Mouse (Mus musculus) hindbrain, embryonic 13.5 days (tissue): ENCODE results near the gene Zmat5. TPM values are rescaled to one million over a fixed set of nuclear protein-coding genes. Genes with fewer than 3 reads are reported as not detected.

Experiments used
- ATAC-seq: fragments of 200-750 bp; cut with Nextera tagmentation; 2 replicates; pipeline ENCODE4 v1.8.0; 2017; ENCODE audit warnings: moderate TSS enrichment; ENCODE audit not compliant: low FRiP score
- H3K27ac ChIP-seq: fragments of 300-500 bp; sonication (generic); 2 replicates; pipeline ENCODE4 v1.5.1; 2015; ENCODE audit warnings: inconsistent platforms, mild to moderate bottlenecking, moderate library complexity
- H3K27me3 ChIP-seq: fragments of 300-500 bp; sonication (generic); 2 replicates; pipeline ENCODE4 v1.6.1; 2015; ENCODE audit warnings: mild to moderate bottlenecking, inconsistent platforms
- H3K36me3 ChIP-seq: fragments of 300-500 bp; sonication (generic); 2 replicates; pipeline ENCODE4 v1.6.1; 2015; ENCODE audit warnings: mild to moderate bottlenecking, inconsistent platforms
- H3K4me1 ChIP-seq: fragments of 300-500 bp; sonication (generic); replicated peaks from 2 replicates; pipeline ENCODE4 v1.6.1; 2015; ENCODE audit warnings: inconsistent platforms
- H3K4me2 ChIP-seq: fragments of 300-500 bp; sonication (generic); 2 replicates; pipeline ENCODE4 v1.6.1; 2015; ENCODE audit warnings: inconsistent platforms, mild to moderate bottlenecking, moderate library complexity
- H3K4me3 ChIP-seq: fragments of 300-500 bp; sonication (generic); 2 replicates; pipeline ENCODE4 v1.5.1; 2015; ENCODE audit warnings: mild to moderate bottlenecking, inconsistent platforms
- H3K9ac ChIP-seq: fragments of 300-500 bp; sonication (generic); 2 replicates; pipeline ENCODE4 v1.6.1; 2015; ENCODE audit warnings: mild to moderate bottlenecking, inconsistent platforms
- H3K9me3 ChIP-seq: fragments of 300-500 bp; sonication (generic); 2 replicates; pipeline ENCODE4 v1.6.1; 2016; ENCODE audit warnings: inconsistent platforms
- WGBS: fragments of 180-500 bp; shearing (Covaris S2); methylation state at CpG from one replicate; pipeline ENCODE4 v1.1.7; 2015; 5-methylcytosine and 5-hydroxymethylcytosine counted together
- polyA plus RNA-seq: library from polyadenylated mRNA; unstranded; fragments of >200 nt; fragmentation: Nextera tagmentation; extraction: Ambion mirVana; gene quantifications from 2 replicates; pipeline ENCODE4 v1.2.1, GENCODE M21; 2015

Zmat5 gene
- polyA plus RNA-seq, 1 experiment from 2014 or later, result 71.6 TPM

DNA sequence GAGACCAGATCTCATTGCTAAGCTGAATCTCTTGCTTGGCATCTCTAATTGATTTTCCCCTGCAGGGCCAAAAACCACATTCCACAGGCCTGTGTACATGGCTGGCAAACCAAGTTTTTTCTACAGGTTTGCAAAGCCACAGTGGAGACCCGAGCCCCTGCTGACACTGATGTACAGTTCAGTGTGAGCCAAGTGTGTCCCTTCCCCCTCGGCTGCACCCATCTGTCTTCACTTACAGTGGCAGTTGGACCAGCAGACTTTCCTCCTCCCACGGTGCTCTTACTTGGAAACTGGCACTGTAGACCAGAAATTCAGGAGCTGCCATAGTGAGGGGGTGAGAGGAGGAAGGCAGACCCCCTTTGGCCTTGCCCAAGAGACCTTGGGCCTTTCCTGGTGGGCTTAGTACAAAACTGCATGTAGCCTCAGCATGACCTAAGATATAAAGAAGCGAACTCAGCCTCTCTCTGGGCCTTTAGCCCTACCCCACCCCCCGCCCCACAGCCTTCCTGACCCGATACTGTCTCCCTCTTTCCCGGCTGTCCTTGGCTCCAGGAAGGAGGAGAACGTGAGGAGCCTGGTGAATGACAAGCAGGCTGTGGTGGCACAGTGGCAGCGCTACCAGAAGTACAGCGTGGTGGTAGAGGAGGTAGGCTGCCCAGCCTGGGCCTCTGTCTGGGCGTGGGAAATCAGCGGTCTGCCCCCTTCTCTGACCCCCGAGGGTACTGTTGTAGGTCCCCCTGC, 25.6 kb upstream of the Zmat5 start:
- 0 out of 2 replicates have a peak, but pooled peaks have one; percentile 61 for ATAC-seq
- no peak overlapping the region for H3K9ac ChIP-seq
- H3K27ac ChIP-seq, result peak overlapping the region; percentile 23; the same call in 1 of the 2 replicates
- H3K27me3 ChIP-seq, result no peaks in the 10 kb centered on the region
- 82% methylated on average over 13 of the region's 13 CpGs for WGBS
- no peak overlapping the region for H3K4me2 ChIP-seq
- peaks cover 89% of the 10 kb centered on the region for H3K36me3 ChIP-seq
- no peak overlapping the region for H3K4me3 ChIP-seq
- peaks cover 4% of the 10 kb centered on the region; the same call in 1 of the 2 replicates for H3K4me1 ChIP-seq
- no peaks in the 10 kb centered on the region for H3K9me3 ChIP-seq

DNA sequence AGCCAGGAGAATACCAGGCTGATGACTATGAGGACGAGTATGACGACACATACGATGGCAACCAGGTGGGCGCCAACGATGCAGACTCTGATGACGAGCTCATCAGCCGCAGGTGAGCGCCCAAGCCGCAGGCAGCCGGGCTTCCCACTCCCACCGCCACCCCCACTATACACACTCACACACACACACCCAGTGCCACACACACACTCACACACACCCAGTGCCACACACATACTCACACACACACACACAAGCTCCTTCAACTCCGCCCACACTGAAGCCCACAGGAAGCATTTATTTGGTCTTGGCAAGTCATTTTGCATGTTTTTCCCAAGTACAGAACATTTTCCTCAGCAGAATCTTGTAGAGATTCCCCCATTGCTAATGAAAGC, 25.0 kb upstream of the Zmat5 start:
- H3K36me3 ChIP-seq, result peaks cover 88% of the 10 kb centered on the region
- H3K4me3 ChIP-seq, result no peak overlapping the region
- no peaks in the 10 kb centered on the region for H3K27me3 ChIP-seq
- peaks cover 4% of the 10 kb centered on the region; the same call in 1 of the 2 replicates for H3K4me1 ChIP-seq
- no peak overlapping the region for H3K4me2 ChIP-seq
- no peaks in the 10 kb centered on the region for H3K9me3 ChIP-seq
- H3K9ac ChIP-seq, result no peak overlapping the region
- WGBS, result 94% methylated on average over 12 of the region's 12 CpGs
- no peak overlapping the region for H3K27ac ChIP-seq
- ATAC-seq, result no peak

DNA sequence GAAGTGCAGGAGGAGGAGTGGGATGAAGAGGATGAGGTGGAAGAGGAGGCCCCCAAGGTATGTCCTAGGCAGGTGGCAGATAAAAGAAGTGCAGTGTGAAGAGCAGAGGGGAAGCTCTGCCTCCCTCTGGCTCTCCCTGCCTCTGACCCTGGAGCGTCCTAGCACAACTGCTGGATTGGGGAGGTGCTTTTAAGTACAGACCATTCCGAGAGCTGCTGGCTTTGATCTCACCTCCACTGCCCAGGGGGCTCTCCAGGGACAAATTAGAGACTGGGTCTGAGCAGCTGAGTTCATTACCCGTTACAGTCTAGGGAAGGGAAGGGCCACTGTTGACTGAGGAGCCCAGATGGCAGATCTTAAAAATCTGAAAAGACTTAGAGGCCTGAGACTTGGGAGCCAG, 24.4 kb upstream of the Zmat5 start:
- no peak overlapping the region for H3K4me3 ChIP-seq
- H3K9ac ChIP-seq, result no peak overlapping the region
- peaks cover 4% of the 10 kb centered on the region; the same call in 1 of the 2 replicates for H3K4me1 ChIP-seq
- no peak for ATAC-seq
- H3K27ac ChIP-seq, result no peak overlapping the region
- peaks cover 86% of the 10 kb centered on the region for H3K36me3 ChIP-seq
- H3K27me3 ChIP-seq, result no peaks in the 10 kb centered on the region
- H3K4me2 ChIP-seq, result no peak overlapping the region
- no peaks in the 10 kb centered on the region for H3K9me3 ChIP-seq
- WGBS, result 58% methylated on average over 3 of the region's 3 CpGs

DNA sequence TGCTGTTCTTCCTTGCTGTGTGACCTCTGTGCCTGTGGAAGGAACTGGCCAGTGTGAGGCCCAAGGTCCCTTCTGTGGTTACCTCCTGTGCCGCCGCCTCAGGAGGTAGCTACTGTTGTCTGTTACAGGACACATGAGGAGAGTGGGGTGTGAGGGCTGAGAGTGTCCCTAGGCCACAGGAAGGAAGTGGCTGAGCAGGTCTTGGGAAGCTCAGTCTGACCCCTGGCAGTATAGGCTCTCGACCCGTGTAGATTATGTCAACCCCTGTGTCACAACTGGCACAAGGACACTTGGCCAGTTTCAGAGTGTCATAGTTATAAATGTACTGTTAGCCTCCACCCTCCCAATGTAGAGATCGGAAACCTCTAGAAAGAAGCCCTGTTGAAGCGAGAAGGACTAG, 21.0 kb upstream of the Zmat5 start:
- Histone ChIP-seq H3K9ac (no peak overlapping the region), H3K4me1 (peaks cover 4% of the 10 kb centered on the region; the same call in 1 of the 2 replicates), H3K27ac (no peak overlapping the region), H3K27me3 (no peaks in the 10 kb centered on the region), H3K4me2 (no peak overlapping the region), H3K9me3 (no peaks in the 10 kb centered on the region), H3K4me3 (no peak overlapping the region), H3K36me3 (peaks cover 64% of the 10 kb centered on the region)
- ATAC-seq, result no peak
- WGBS, result 94% methylated on average over 6 of the region's 6 CpGs

DNA sequence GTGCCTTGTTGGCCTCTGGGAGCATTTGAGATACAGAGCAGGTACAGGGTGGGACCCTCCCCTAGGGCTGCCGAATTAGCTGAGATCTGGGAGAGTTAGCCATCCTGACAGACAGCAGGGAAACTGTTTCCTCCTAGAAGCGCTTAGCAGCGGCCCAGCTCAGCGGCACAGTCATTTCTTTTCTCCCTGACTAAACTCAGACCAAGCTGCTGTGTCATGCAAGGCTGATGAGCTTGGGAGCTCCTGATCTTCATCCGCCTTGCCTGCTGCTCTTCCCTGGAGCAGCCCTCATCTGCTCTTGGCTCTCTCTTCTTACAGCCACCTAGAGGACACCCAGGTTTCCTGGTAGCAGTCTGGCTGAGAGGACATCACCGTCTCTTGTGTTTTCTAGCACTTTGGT, 20.3 kb upstream of the Zmat5 start:
- Histone ChIP-seq H3K4me1 (peaks cover 4% of the 10 kb centered on the region; the same call in 1 of the 2 replicates), H3K27me3 (no peaks in the 10 kb centered on the region), H3K9me3 (no peaks in the 10 kb centered on the region), H3K36me3 (peaks cover 57% of the 10 kb centered on the region), H3K27ac (no peak overlapping the region), H3K4me2 (no peak overlapping the region), H3K9ac (no peak overlapping the region), H3K4me3 (no peak overlapping the region)
- no peak for ATAC-seq
- WGBS, result 73% methylated on average over 6 of the region's 6 CpGs

DNA sequence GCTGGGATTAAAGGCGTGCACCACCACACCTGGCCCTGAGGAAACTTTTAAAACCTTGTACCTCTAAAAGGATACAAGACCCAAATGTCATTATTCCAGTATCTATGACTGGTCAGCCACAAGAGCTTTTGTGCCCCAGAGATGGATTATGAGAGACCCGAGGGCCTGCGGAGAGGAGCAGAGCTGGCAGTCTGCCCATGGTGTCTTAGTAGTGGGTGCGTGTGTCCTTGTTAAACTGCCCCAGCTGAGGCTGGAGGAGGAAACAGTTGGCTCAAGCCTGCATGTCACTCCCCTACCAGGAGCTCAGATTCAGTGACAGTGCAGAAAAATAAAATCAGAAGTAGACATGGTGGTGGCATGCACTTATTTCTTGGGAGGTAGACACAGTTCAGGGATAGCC, 19.4 kb upstream of the Zmat5 start:
- no peak overlapping the region for H3K4me3 ChIP-seq
- 80% methylated on average over 4 of the region's 4 CpGs for WGBS
- H3K9me3 ChIP-seq, result no peaks in the 10 kb centered on the region
- no peak overlapping the region for H3K9ac ChIP-seq
- ATAC-seq, result no peak
- no peaks in the 10 kb centered on the region for H3K27me3 ChIP-seq
- no peak overlapping the region for H3K4me2 ChIP-seq
- H3K36me3 ChIP-seq, result peaks cover 49% of the 10 kb centered on the region
- no peak overlapping the region for H3K27ac ChIP-seq
- no peaks in the 10 kb centered on the region for H3K4me1 ChIP-seq

DNA sequence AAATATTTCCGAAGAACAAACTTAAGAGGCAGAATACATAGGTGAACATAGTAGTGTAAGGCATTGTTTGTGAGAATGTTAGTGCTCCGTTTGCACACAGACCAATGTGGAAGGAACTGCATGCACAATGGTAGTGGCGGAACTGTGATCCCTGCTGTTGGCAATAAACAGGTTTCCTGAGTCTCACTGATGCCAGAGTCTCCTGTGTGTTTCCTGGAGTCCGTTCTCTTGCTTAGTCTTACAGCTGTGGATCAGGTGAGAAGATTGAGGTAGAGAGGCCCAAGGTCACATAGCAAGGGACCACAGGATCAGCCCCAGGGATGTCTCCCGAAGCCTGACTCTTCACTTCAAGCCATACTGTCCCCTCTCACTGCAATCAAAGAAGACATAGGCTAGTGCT, 19.0 kb upstream of the Zmat5 start:
- Histone ChIP-seq H3K9ac (no peak overlapping the region; the same call in 1 of the 2 replicates), H3K4me2 (no peak overlapping the region), H3K4me1 (no peaks in the 10 kb centered on the region), H3K9me3 (no peaks in the 10 kb centered on the region), H3K27ac (no peak overlapping the region), H3K36me3 (peaks cover 44% of the 10 kb centered on the region), H3K27me3 (no peaks in the 10 kb centered on the region), H3K4me3 (no peak overlapping the region)
- 95% methylated on average over 5 of the region's 5 CpGs for WGBS
- ATAC-seq, result no peak

DNA sequence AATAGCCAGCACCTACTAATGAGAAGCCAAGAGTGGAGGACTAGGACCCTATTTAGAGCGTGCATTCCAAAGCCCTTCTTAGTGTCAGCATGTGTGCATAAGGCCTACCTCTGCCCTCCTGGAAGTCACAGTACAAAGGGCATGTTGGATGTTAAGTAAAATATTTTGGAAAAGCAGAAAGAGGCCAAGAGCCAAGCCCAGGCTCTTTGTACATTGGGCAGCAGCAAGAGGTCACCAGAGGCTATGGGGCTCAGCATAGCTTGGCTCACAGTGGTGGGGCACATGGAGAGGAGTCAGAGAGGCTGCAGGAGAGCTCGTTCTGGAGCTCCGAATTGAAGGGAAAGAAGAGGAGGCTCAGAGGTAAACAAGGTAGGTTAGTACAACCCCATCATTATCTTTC, 17.5 kb upstream of the Zmat5 start:
- Histone ChIP-seq H3K9me3 (no peaks in the 10 kb centered on the region), H3K27ac (no peak overlapping the region), H3K4me2 (no peak overlapping the region), H3K4me3 (no peak overlapping the region), H3K36me3 (peaks cover 29% of the 10 kb centered on the region), H3K4me1 (no peaks in the 10 kb centered on the region), H3K27me3 (no peaks in the 10 kb centered on the region), H3K9ac (no peak overlapping the region)
- WGBS, result 84% methylated on average over 3 of the region's 3 CpGs
- no peak for ATAC-seq

DNA sequence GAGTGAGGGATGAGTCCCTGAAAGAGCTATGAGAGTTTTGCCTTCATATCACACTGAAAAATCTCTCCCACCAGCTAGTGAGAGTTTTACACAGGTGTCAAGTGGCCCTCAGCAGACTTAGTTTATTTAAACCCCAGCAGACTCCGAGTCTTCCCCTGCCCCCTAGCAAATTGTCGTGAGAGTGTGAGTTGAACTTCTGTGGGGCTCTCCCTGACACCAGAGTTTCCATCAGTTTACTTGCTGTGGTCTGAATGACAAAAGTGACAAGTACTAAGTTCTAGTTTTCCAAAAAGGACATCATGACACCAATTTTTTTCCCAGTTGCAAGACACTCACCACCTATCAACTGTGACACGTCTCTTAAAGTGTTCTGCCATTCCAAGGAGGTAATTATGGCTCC, 16.6 kb upstream of the Zmat5 start:
- H3K27ac ChIP-seq, result no peak overlapping the region
- H3K9me3 ChIP-seq, result no peaks in the 10 kb centered on the region
- H3K27me3 ChIP-seq, result no peaks in the 10 kb centered on the region
- no peak overlapping the region for H3K9ac ChIP-seq
- WGBS, result 79% methylated on average over 3 of the region's 3 CpGs
- ATAC-seq, result no peak
- H3K4me3 ChIP-seq, result no peak overlapping the region
- no peaks in the 10 kb centered on the region for H3K4me1 ChIP-seq
- no peak overlapping the region for H3K4me2 ChIP-seq
- H3K36me3 ChIP-seq, result peaks cover 20% of the 10 kb centered on the region

DNA sequence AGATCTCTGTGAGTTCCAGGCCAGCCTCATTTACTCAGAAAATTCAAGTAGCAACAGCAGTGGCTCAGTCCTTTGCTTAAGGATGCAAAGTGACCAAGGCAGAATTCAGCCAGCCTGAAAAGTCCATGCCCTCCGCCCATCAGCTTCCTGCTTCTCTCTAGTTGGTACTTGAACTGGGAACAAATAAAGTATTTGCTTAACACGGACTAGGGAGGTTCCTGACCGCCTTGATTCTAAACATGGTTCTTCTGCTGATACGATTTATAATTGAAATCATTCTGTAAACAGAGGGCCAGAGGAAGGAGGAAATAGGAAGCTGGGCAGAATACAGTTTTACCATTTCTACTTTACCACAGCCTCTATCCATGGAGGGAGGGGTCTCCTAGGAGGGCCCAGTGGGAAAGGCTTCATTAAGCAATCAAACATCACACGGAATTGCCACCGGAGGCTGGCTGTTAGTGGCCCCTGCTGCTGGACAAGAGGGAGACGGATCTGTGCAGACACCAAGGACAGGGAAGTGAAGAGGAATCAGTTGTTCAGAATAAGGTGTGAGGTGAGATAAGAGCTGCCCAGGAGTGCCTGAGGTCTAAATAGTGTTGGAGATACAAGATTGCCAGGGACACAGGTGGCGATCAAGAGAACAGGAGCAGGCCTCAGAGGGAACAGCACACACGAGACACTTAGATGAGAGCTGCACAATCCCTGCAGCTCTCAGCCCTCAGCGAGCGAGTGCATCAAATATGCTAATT, 15.7 kb upstream of the Zmat5 start:
- H3K27me3 ChIP-seq, result no peaks in the 10 kb centered on the region
- no peak overlapping the region for H3K4me3 ChIP-seq
- H3K4me2 ChIP-seq, result no peak overlapping the region
- no peak overlapping the region for H3K27ac ChIP-seq
- no peaks in the 10 kb centered on the region for H3K9me3 ChIP-seq
- 60% methylated on average over 11 of the region's 11 CpGs for WGBS
- peaks cover 11% of the 10 kb centered on the region for H3K36me3 ChIP-seq
- no peak for ATAC-seq
- peak overlapping the region; percentile 30; the same call in 1 of the 2 replicates for H3K9ac ChIP-seq
- no peaks in the 10 kb centered on the region for H3K4me1 ChIP-seq

DNA sequence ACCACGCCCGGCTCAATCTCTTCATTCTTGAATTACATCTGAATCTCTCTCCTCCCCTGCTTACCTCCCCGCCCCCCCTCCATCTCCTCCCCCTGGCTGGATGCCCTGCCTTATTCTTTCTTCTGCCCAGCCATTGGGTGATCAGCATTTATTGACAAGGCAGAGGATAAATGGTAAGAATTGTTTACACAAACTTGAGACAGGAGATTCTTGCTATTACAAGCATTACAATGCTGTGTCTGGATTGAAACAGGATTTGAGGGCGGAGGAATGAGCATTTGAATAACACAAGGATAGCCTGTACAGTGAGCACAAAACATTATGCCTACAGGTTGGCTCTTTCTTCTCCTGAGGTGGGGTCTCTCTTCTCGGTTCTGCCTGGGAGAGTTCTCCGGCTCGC, 14.1 kb upstream of the Zmat5 start:
- no peak overlapping the region for H3K27ac ChIP-seq

DNA sequence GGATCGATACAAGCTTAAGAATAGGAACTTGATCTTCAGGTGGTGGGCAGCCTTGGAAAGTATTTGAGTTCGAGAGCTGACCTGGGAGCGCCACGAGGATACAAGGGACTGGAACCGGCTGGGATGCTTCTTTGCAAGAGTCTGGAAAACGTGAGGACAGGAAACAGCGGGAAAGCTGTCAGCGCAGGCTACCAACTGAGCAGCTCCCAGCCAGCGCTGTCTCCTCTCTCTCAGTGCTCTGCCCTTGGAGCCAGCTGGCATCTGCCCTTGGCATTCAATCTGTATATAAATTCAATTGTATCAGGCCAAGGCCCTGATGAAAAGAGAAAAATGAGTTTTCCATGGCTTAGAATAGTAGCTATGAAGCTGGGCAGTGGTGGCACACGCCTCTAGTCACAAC, 13.3 kb upstream of the Zmat5 start:
- H3K4me3 ChIP-seq, result no peak overlapping the region
- ATAC-seq, result no peak
- H3K9me3 ChIP-seq, result no peaks in the 10 kb centered on the region
- no peaks in the 10 kb centered on the region for H3K4me1 ChIP-seq
- H3K4me2 ChIP-seq, result no peak overlapping the region
- 64% methylated on average over 10 of the region's 10 CpGs for WGBS
- H3K36me3 ChIP-seq, result no peaks in the 10 kb centered on the region
- H3K9ac ChIP-seq, result no peak overlapping the region
- no peaks in the 10 kb centered on the region for H3K27me3 ChIP-seq
- H3K27ac ChIP-seq, result no peak overlapping the region

More for the DNA sequence above, 14.1 kb upstream of the Zmat5 start:
- no peaks in the 10 kb centered on the region for H3K27me3 ChIP-seq
- no peak overlapping the region for H3K4me2 ChIP-seq
- no peak overlapping the region for H3K4me3 ChIP-seq
- no peak for ATAC-seq
- H3K9me3 ChIP-seq, result no peaks in the 10 kb centered on the region
- no peak overlapping the region for H3K9ac ChIP-seq
- no peaks in the 10 kb centered on the region for H3K4me1 ChIP-seq
- 85% methylated on average over 7 of the region's 7 CpGs for WGBS
- H3K36me3 ChIP-seq, result no peaks in the 10 kb centered on the region

DNA sequence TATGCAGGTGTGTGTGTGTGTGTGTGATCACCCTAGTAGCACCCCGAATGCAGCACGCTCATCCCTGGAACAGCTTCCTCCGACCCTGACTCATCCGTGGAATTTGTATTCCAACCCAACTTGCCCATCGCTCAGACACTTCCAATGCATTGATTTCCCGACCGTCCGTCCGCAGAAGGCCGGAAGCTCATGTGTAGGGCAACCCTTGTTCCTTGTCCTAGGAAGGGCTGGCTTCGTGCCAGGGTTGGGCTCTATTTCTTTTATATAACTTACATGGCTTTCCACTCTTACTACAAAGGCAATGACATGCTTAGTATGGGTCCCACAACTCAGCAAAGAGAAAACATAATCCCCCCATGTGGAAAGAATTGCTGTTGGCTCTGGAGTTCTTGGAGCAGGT, 12.3 kb upstream of the Zmat5 start:
- Histone ChIP-seq H3K4me1 (no peaks in the 10 kb centered on the region), H3K27ac (no peak overlapping the region), H3K4me3 (no peak overlapping the region), H3K27me3 (no peaks in the 10 kb centered on the region), H3K36me3 (no peaks in the 10 kb centered on the region), H3K9ac (no peak overlapping the region), H3K4me2 (no peak overlapping the region), H3K9me3 (no peaks in the 10 kb centered on the region)
- ATAC-seq, result no peak
- WGBS, result 85% methylated on average over 11 of the region's 11 CpGs
